Mouse (Mus musculus) small intestine, adult 2 months (tissue): ENCODE results near the gene Nxph3.

Experiments used
- CTCF ChIP-seq: fragments of 200-500 bp; IDR thresholded peaks from 2 replicates; pipeline ENCODE4 v1.5.1; 2012; ENCODE audit warnings: low read depth, mild to moderate bottlenecking, control low read depth, inconsistent platforms, low read length, moderate library complexity, mixed read lengths; ENCODE audit not compliant: insufficient replicate concordance, insufficient read length; ENCODE audit errors: extremely low read depth
- POLR2A ChIP-seq: fragments of 200-500 bp; IDR thresholded peaks from 2 replicates; pipeline ENCODE4 v1.6.1; 2012; ENCODE audit warnings: low read depth, mild to moderate bottlenecking, control low read depth, inconsistent platforms, low read length, moderate library complexity

- TF ChIP-seq CTCF (no peak), POLR2A (no peak)
Observed at GRCm38 (mm10) chr11:95490104-95490503, 24.3 kb downstream of the Nxph3 start.
